Mouse (Mus musculus): Measurements from ENCODE around the gene Ets2.

DNA sequence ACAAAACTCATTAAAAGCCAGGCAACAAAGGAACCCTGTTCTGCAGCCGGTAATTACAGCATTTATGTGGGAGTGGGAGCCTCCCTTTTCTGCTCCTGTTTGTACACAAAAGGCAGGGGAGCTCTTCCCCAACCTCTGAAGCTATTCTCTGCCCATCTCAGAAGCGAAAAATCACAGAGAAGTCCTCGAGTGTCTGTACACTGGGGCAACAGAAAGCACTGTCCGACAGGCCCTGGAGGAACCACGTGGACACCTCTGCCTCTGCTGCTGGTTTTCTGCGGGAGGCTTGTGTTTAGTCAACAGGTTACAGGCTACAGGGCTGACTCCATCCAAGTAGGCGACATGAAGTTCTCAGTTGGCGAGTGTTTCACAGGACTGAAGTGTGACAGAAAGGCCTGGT, 2.1 kb downstream of the Ets2 start:
- no peak for TF ChIP-seq POLR2A (IDR thresholded peaks at IDR 0.05; ENCODE audit: insufficient read depth, low read depth, low read length)
- no peak for TF ChIP-seq CTCF (IDR thresholded peaks at IDR 0.05)
- TF ChIP-seq EP300 (IDR thresholded peaks at IDR 0.05; ENCODE audit: insufficient read depth, low read depth, low read length) = no peak
